Mouse (Mus musculus): ENCODE data around the gene Ano6. TPM values are rescaled to one million over a fixed set of nuclear protein-coding genes. Genes with fewer than 3 reads are reported as not detected.

Ano6 gene
- polyA plus RNA-seq, 1 experiment from 2014 or later, result 40.8 TPM

DNA sequence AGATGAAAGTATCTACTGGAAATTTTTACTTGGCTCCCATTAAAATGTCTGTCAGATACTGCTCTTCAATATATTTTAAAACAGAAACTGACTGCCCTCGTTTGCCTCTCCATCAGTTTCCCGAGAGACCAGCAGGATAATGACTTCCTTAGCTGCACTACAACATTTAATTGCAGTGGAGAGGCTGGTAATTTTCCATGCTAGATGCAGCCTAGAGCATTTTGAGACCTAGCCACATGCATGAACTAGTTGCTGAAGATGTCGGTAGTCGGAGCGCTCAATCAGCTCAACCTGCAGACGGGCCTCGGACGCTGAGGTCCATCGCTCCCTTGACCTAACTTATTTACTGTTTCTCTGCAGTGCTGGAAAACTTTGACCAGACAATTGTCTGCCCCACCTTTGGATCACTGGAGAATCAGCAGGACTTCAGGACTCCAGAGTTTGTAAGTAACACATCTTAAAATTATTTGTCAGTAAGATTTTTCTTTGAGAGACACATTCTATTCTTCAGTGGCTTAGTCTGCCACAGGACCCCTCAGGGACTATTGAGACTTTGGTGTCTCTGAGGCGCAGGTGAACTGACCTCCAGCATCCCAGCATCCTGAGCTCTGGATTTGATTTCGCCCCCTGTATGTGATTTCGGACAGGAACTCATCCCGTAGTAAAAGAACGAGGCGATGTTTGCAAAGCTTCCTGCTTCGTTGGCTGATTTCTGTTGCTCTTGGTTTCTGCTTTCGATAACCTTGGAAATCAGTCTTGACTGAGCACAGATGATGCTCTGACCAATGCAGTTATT lies 73.4 kb downstream of the Ano6 start:
- no peaks in the 10 kb centered on the region for H3K9me3 ChIP-seq
- no peak overlapping the region for H3K4me3 ChIP-seq
- H3K27me3 ChIP-seq (ENCODE audit: insufficient read depth, poor library complexity, severe bottlenecking), result no peaks in the 10 kb centered on the region
- peak; percentile 53 for DNase-seq (ENCODE audit: low spot score)
- 90% methylated on average over 17 of the region's 17 CpGs for WGBS
- H3K27ac ChIP-seq, result no peak overlapping the region
- peaks cover 4% of the 10 kb centered on the region for H3K4me1 ChIP-seq
- H3K36me3 ChIP-seq, result peaks cover 20% of the 10 kb centered on the region

DNA sequence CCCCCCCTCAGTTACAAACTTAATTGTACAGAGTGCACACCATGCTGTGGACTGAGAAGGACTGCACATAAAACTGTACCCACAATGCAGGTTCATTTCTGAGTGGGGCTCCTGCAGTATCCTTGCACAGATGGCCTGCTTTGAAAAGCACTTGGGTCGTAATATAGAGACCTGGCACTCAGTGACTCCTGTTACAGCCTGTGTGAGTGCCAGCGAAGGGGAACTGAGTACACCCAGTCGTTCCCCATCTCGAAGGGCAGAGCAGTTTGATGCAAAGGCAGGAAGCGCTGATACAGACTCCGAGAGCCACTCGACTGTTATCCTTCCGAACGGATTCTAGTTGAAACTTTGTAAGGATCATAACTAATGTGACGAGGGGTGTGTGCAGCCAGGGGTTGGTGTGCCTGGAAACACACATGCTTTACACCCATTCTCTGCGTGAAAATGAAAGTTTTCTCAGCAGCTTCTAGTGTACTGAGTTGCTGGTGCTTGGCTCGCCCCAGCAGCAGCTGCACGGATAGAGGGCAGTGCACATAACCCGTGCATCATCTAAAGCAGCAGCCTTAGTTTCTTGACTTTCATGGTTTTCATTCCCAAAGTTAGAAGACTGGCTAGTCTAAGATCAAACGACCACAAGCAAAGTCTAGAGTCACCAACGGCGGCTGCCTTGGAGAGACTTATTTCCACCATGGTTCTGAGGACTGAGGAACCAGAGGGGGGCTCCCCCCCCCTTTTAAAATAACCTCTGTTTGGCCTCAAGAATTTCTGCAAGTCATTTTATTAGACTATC lies 74.9 kb downstream of the Ano6 start:
- 87% methylated on average over 17 of the region's 17 CpGs for WGBS
- Histone ChIP-seq H3K27ac (no peak overlapping the region), H3K4me3 (no peak overlapping the region), H3K27me3 (ENCODE audit: insufficient read depth, poor library complexity, severe bottlenecking) (no peaks in the 10 kb centered on the region), H3K36me3 (peaks cover 20% of the 10 kb centered on the region), H3K9me3 (no peaks in the 10 kb centered on the region), H3K4me1 (peaks cover 3% of the 10 kb centered on the region; the same call in 1 of the 2 replicates)
- DNase-seq (ENCODE audit: low spot score), result peak; percentile 66

DNA sequence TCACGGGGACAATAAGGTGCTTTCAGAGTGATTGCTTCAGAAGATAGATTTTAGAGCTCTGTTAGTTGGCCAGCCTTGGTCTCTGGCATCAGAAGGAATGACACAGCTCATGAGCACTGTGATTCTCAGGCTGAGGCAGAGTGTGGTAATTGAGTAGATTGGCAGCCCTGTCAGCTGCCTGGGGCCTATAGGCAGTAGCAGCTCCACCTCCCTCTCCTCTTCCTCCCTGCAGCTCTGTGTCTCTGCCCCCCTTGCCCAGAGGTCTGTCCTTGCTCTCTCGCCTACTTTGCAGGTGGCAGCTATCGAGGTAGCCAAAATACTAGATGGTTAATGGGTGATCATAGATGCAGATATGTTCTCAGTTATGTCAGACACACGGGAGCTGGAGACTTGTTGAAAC lies 77.5 kb downstream of the Ano6 start:
- Histone ChIP-seq H3K27ac (no peak overlapping the region), H3K4me1 (peaks cover 18% of the 10 kb centered on the region), H3K27me3 (ENCODE audit: insufficient read depth, poor library complexity, severe bottlenecking) (no peaks in the 10 kb centered on the region), H3K4me3 (no peak overlapping the region), H3K9me3 (no peaks in the 10 kb centered on the region), H3K36me3 (peaks cover 20% of the 10 kb centered on the region)
- DNase-seq (ENCODE audit: low spot score), result peak; percentile 53
- 85% methylated on average over 4 of the region's 4 CpGs for WGBS

DNA sequence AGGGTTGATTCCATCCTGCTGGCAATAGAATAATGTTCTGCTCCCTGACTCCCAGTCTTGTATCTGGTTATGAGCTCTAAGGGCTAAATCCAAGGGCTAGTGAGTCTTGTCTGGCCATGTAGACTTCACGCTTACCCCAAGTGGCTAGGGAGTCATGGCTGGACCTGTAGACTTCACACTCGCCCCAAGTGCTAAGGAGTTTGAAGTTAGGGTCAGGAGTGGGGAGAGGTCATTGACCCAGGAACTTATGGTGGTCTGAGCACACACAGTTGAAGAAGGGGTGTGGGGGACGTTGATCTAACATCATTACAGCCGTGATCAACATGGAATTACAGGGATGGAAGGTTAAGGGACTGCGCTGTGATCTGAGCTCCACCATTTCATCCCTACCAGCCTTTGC lies 79.0 kb downstream of the Ano6 start:
- 89% methylated on average over 5 of the region's 5 CpGs for WGBS
- H3K4me1 ChIP-seq, result peaks cover 18% of the 10 kb centered on the region
- DNase-seq (ENCODE audit: low spot score), result peak; percentile 62

DNA sequence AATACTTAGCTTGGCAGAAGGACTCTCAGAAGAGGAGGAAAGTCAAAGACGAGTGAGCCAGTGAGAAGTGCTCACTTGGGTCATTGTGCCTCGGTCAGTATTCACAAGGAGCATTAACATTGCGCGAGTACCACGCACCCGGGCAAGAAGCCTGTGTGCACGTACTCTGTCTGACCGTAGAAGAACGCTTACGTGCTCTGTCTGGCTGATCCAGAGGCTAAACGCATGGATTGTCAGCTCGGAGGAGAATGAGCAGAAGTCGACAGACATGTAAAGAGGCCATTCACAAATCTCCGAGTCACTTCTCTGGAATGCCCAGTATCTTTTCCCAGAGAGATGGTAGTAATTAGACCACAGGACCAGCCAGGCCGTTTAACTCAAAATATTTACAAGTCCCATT lies 81.0 kb downstream of the Ano6 start:
- Histone ChIP-seq H3K4me3 (peak overlapping the region; percentile 8; the same call in 1 of the 2 replicates), H3K27ac (peak overlapping the region; percentile 67; the same call in 1 of the 2 replicates)

More for the DNA sequence above, 79.0 kb downstream of the Ano6 start:
- Histone ChIP-seq H3K27me3 (ENCODE audit: insufficient read depth, poor library complexity, severe bottlenecking) (no peaks in the 10 kb centered on the region), H3K36me3 (peaks cover 15% of the 10 kb centered on the region), H3K4me3 (no peak overlapping the region), H3K27ac (no peak overlapping the region), H3K9me3 (no peaks in the 10 kb centered on the region)

DNA sequence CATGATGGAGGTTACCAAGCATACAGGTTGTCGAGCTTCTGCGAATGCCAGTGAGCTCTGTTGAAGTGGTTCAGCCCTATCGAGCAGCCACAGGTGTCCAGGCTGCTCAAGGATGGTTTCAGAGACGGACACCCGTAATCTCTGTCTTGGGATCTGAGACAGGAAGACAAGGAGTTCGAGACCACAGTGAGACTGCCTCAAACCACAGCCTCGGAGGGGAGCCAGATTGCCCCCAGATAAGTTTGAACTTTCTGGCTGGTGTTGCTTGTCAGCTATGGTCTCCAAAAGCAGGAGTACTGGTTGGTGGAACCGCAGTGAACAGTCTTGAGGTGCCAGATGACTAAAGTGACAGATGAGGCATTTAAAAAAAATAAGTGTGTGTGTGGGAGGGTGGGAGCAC lies 81.8 kb downstream of the Ano6 start:
- no peaks in the 10 kb centered on the region for H3K36me3 ChIP-seq
- no peak overlapping the region for H3K4me3 ChIP-seq
- H3K27ac ChIP-seq, result no peak overlapping the region
- WGBS, result 66% methylated on average over 8 of the region's 8 CpGs
- peaks cover 24% of the 10 kb centered on the region for H3K4me1 ChIP-seq
- peak; percentile 68 for DNase-seq (ENCODE audit: low spot score)
- H3K9me3 ChIP-seq, result no peaks in the 10 kb centered on the region
- H3K27me3 ChIP-seq (ENCODE audit: insufficient read depth, poor library complexity, severe bottlenecking), result no peaks in the 10 kb centered on the region

More for the DNA sequence above, 81.0 kb downstream of the Ano6 start:
- H3K27me3 ChIP-seq (ENCODE audit: insufficient read depth, poor library complexity, severe bottlenecking), result no peaks in the 10 kb centered on the region
- WGBS, result 42% methylated on average over 15 of the region's 15 CpGs
- H3K36me3 ChIP-seq, result no peaks in the 10 kb centered on the region
- no peaks in the 10 kb centered on the region for H3K9me3 ChIP-seq
- peak; percentile 78 for DNase-seq (ENCODE audit: low spot score)
- H3K4me1 ChIP-seq, result peaks cover 24% of the 10 kb centered on the region

DNA sequence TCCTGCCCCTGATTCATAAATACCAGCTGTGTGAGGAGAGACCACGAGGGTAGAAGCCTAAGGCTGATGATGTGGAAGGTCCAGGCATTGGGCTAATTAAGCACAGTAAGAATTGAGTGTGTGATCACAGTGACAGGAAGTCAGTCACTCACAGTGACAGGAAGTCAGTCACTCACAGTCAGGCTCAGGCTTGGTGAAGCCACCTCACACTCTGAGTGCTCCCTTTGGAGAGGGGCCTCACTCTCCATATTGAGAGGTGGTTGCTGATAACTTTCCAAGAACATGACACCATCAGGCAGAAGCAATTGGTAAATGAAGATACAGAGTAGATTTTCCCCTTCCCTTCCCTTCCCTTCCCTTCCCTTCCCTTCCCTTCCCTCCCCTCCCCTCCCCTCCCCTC lies 82.6 kb downstream of the Ano6 start:
- Histone ChIP-seq H3K36me3 (no peaks in the 10 kb centered on the region), H3K4me1 (peaks cover 24% of the 10 kb centered on the region), H3K4me3 (no peak overlapping the region), H3K27ac (no peak overlapping the region), H3K27me3 (ENCODE audit: insufficient read depth, poor library complexity, severe bottlenecking) (no peaks in the 10 kb centered on the region), H3K9me3 (no peaks in the 10 kb centered on the region)
- 66% methylated on average over 1 of the region's 1 CpGs for WGBS
- DNase-seq (ENCODE audit: low spot score), result peak; percentile 74

DNA sequence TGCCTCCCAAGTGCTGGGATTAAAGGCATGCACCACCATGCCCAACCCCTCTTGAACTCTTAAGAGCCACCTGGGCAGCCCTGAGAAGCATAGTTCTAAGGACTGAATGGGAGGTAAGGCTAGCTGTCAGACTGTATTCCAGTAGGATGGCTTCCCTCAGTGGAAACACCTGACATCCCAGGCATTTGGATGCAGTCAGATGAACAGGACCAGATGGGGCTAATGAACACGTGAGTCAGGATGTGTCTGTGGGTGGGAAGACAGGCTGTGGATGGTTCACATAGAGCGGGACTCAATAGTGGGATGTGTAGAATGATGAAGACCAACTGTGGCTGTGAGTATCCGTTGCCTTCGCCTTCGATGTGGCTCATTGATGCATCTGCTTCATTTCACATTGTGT lies 83.6 kb downstream of the Ano6 start:
- Histone ChIP-seq H3K27ac (no peak overlapping the region), H3K9me3 (no peaks in the 10 kb centered on the region), H3K4me1 (peaks cover 24% of the 10 kb centered on the region), H3K27me3 (ENCODE audit: insufficient read depth, poor library complexity, severe bottlenecking) (no peaks in the 10 kb centered on the region), H3K36me3 (no peaks in the 10 kb centered on the region), H3K4me3 (no peak overlapping the region)
- DNase-seq (ENCODE audit: low spot score), result peak; percentile 75
- 94% methylated on average over 5 of the region's 5 CpGs for WGBS

DNA sequence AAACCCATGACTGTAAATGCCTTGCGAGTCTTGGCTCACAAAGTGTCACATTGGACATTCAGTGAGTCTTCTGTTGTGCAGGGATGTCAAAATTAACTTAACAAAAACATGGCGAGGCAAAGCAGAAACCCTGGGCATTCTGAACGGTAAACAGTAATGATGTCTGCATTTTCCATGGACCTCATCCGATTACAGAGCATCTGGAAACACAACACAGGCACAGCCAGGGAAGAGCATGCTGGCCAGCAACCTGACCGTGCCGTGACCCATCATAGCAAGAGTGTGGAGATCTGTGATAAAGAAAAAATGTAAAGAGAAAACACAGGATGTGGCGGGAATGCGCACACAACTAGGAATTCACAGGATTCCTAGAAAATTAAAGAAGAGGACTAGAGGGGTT lies 84.1 kb downstream of the Ano6 start:
- Histone ChIP-seq H3K27me3 (ENCODE audit: insufficient read depth, poor library complexity, severe bottlenecking) (no peaks in the 10 kb centered on the region), H3K27ac (no peak overlapping the region), H3K9me3 (no peaks in the 10 kb centered on the region), H3K4me3 (no peak overlapping the region), H3K4me1 (peaks cover 24% of the 10 kb centered on the region), H3K36me3 (0 out of 2 replicates have a peak, but pooled peaks cover under 1% of the 10 kb centered on the region)
- 53% methylated on average over 8 of the region's 8 CpGs for WGBS
- peak; percentile 77 for DNase-seq (ENCODE audit: low spot score)

DNA sequence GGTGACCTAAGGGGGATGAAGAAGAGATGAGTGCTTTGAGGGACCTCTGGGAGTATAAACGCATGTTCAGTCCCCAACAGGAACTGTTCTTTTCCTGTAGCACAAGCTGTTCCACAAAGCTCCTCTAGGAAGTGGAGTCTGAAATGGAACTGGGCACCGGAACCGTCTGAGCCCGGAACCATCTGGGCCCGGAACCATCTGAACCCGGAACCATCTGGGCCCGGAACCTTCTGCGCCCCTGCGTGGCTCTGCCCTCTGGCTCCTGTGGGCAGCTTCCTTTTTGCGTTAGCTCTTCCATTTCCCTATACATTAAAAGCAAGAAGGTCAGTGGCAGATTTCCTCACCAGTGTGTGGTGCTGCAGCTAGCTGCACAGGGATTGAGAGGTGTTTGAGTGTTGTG lies 85.3 kb downstream of the Ano6 start:
- H3K4me3 ChIP-seq, result no peak overlapping the region
- 87% methylated on average over 10 of the region's 10 CpGs for WGBS
- no peak overlapping the region; the same call in 1 of the 2 replicates for H3K27ac ChIP-seq
- peaks cover 36% of the 10 kb centered on the region for H3K4me1 ChIP-seq
- 0 out of 2 replicates have a peak, but pooled peaks cover 2% of the 10 kb centered on the region for H3K36me3 ChIP-seq
- H3K9me3 ChIP-seq, result no peaks in the 10 kb centered on the region
- peak; percentile 73 for DNase-seq (ENCODE audit: low spot score)
- H3K27me3 ChIP-seq (ENCODE audit: insufficient read depth, poor library complexity, severe bottlenecking), result no peaks in the 10 kb centered on the region

DNA sequence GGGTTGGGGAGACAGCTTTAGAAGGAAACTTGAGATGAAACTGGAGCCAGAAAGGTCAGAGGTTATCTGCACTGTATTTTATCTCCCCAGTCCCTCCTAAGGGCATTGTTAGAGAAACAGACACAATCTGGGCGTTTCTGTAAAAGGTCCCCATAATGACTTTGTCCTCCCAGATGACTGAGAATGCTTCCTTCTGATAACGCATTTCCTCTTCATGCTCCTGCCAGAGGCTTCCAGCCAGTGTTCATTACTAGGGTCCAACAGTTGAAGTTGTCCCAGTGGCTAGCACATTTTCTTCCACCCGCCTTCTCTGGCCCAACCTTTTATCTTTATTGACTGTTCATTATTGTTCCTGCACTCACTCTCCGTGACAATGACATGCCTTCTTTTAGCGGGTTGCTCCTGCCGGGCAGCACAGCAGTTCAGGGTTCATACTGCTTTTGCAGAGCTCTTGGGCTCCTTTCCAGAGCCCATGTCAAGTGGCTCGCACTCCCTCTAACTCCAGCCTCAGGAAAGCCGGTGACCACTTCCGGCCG lies 90.0 kb downstream of the Ano6 start:
- H3K9me3 ChIP-seq, result no peaks in the 10 kb centered on the region
- no peaks in the 10 kb centered on the region for H3K27me3 ChIP-seq (ENCODE audit: insufficient read depth, poor library complexity, severe bottlenecking)
- 0 out of 2 replicates have a peak overlapping the region, but pooled peaks have one; percentile 5 for H3K4me3 ChIP-seq
- H3K27ac ChIP-seq, result peak overlapping the region; percentile 74
- 12% methylated on average over 10 of the region's 10 CpGs for WGBS
- H3K4me1 ChIP-seq, result peaks cover 44% of the 10 kb centered on the region
- peak; percentile 79 for DNase-seq (ENCODE audit: low spot score)
- 0 out of 2 replicates have a peak, but pooled peaks cover 2% of the 10 kb centered on the region for H3K36me3 ChIP-seq

DNA sequence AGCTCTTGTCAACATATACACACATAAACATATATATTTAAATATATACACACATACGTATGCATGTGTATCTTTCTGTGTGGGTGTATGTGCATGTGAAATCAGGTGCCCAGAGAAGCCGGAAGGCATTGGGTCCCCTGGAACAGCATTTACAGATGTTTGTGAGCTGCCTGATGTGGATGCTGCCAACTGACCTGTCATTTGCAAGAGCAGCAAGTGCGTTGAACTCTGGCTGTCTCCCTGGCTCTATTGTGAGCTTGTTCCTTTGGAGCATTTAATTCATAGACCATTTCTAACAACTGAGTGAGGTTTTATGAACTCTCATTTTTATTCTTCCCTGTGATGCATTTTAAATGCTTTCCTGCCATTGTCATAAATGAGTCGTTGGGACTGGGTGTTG lies 91.8 kb downstream of the Ano6 start:
- Histone ChIP-seq H3K36me3 (0 out of 2 replicates have a peak, but pooled peaks cover 2% of the 10 kb centered on the region), H3K4me3 (no peak overlapping the region), H3K4me1 (peaks cover 58% of the 10 kb centered on the region), H3K27me3 (ENCODE audit: insufficient read depth, poor library complexity, severe bottlenecking) (no peaks in the 10 kb centered on the region), H3K27ac (no peak overlapping the region), H3K9me3 (no peaks in the 10 kb centered on the region)
- WGBS, result 87% methylated on average over 4 of the region's 4 CpGs
- no peak for DNase-seq (ENCODE audit: low spot score)

DNA sequence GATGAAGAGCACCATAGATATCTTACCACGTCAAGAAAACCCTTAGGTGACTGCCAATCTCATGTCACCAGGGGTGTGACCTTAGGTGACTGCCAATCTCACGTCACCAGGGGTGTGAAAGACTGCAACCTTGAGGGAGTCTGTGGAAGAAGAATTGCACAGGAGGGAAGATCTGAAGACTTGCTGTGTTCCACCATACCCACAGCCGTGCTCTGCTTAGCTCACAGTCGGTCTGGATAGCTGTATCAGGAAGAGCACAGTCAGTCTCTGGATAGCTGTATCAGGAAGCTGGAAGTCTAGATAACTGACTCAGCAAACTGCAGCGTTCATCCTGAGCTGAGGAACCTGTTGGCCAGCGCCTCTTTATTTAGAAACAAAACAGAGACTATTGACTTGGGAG lies 92.9 kb downstream of the Ano6 start:
- no peaks in the 10 kb centered on the region for H3K9me3 ChIP-seq
- 0 out of 2 replicates have a peak, but pooled peaks cover 2% of the 10 kb centered on the region for H3K36me3 ChIP-seq
- H3K4me3 ChIP-seq, result no peak overlapping the region
- peak; percentile 87 for DNase-seq (ENCODE audit: low spot score)
- no peaks in the 10 kb centered on the region for H3K27me3 ChIP-seq (ENCODE audit: insufficient read depth, poor library complexity, severe bottlenecking)
- H3K27ac ChIP-seq, result peak overlapping the region; percentile 22; the same call in 1 of the 2 replicates
- H3K4me1 ChIP-seq, result peaks cover 66% of the 10 kb centered on the region
- WGBS, result 18% methylated on average over 6 of the region's 6 CpGs
